Mouse (Mus musculus): ENCODE results near the gene Mast3.

Gene Mast3

DNA sequence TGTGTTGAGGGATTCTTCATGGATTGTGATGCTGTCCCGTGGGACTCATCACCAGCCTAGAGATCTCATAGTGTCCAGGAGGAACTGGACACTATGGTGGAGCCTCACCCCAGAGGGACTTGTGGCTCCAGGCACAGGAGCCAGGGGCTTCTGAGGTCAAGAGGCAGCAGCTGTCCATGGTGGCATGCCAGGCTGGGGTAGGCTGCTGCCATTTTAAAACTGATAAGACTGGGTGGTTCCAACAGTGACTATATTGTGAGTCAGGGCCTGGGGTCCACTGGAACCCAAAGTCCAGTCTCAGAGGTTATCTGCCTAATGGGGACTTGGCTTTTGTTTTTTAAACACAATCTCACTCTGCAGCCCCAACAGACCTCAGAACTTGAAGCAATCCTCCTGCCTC lies 3.0 kb downstream of the Mast3 start:
- DNase-seq, result no peak

GRCm38 (mm10) chr8:70801156-70801555 lies 3.7 kb downstream of the Mast3 start:
- DNase-seq, result no peak

GRCm38 (mm10) chr8:70800648-70801047 lies 4.2 kb downstream of the Mast3 start:
- DNase-seq, result no peak

- peak; percentile 62 for DNase-seq
These were observed 6.6 kb downstream of the Mast3 start for GRCm38 (mm10) chr8:70798281-70798680.

DNA sequence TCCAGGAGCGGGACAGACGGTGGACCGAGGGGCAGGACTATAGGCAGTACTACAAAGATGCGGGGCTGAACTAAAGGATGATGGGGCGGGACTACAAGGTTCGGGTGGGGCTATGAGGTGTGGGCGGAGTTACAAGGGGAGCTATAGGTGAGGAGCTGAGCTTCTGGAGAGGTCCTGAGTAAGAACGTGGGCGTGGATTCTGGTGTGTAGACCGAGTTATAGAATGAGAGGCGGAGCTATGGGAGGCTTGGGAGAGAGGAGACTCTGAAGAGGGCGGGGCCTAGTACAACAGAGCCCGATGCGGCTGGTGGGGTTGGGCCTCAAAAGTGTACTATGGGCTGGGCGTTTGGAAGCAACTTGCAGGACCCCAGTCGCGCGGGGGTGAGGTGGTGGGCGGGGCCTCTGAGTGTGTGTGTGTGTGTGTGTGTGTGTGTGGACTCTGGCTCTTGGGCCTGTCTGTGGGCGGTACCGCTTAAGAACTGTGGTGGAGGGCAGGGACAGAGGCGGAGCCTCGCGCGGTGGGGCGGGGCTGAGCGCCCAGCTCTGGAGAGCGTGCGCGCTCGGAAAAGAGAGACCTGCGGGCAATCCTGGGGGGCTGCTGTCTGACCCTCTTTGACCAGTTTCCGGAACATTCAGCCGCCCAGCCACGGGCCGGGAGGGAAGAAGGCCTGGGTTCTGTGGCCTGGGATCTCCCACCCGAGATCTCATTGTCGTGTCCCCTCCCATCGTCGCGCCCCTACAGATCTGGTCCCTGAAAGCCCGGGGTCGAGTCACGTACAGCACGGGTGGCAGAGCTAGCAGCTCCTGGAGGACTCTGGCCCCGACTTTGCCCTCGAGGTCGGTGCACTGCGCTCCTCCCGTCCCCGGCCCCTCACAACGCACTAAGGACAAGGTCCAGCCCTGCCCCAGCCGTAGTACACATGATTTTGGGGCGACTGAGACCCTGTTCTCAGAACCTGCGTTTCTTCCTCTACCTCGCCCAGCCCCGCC lies 7.5 kb downstream of the Mast3 start:
- peak; percentile 94 for DNase-seq

DNA sequence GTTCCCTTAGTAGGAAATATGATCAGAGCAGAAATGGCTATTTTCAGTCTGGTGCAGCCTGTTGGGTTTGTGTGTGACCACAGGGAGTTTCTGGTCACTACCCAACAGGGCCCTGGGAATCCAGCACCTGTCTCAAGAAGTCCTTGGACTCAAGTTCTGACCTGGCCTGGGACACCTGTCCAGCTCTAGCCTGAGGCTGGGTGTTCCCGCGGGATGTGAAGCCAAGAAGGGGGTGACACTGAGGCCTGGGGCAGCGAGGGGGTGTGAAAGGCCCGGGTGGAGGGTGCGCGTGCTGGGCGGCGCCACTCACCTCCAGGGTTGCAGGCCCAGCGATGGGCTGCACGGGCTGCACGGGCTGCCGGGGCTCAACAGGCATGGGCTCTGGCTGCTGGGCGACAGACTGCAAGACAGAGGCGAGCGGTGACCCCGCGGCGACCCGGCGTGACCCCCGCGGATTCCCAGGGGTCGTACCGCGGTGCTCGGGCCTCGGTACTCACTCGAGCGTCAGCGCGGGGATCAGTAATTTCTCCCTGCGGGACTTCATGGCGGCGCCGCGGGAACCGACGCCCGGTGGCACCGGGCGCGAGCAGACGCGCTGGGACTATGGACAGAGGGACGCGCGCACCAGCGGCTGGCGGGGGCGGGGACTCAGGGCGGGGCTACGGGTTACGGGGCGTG lies 8.3 kb downstream of the Mast3 start:
- no peak for DNase-seq

DNA sequence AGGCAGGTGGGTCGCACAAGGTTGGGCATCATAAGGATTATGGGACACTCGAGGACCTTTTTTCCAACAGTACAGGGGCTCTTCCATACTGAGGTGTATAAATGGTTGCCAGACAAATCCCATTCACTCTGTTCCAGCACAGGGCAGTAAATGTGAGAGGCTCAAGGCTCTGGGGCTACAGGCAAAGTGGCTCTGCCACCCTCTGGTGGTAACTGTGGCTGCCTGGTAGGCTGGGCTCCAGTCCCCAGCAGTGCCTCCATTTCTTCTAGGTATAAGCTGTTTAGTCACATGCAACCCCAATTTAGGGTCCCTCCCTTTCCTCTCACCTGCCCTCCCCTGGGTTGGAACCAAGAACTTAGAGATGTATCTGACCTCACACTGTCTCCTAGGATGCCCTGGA lies 9.5 kb downstream of the Mast3 start:
- no peak for DNase-seq

- DNase-seq, result no peak
These were observed 10.6 kb downstream of the Mast3 start for GRCm38 (mm10) chr8:70794215-70794614.

DNA sequence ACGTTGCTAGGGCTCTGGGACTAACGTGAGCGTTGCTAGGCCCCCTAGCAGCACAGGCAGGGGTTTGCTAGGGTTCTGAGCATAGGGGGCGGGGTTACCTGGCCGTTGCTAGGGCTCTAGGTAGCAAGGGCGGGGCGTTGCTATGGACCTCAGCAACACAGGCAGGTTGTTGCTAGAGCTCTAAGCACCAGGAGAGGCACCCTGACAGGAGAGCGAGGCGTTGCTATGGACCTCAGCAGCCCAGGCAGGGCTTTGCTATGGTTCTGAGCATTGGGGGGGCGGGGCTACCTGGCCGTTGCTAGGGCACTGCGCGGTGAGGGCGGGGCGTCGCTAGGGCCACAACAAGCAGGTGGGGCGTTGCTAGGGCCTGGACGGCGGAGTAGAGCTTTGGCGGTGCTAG lies 12.2 kb downstream of the Mast3 start:
- DNase-seq, result peak; percentile 97

DNA sequence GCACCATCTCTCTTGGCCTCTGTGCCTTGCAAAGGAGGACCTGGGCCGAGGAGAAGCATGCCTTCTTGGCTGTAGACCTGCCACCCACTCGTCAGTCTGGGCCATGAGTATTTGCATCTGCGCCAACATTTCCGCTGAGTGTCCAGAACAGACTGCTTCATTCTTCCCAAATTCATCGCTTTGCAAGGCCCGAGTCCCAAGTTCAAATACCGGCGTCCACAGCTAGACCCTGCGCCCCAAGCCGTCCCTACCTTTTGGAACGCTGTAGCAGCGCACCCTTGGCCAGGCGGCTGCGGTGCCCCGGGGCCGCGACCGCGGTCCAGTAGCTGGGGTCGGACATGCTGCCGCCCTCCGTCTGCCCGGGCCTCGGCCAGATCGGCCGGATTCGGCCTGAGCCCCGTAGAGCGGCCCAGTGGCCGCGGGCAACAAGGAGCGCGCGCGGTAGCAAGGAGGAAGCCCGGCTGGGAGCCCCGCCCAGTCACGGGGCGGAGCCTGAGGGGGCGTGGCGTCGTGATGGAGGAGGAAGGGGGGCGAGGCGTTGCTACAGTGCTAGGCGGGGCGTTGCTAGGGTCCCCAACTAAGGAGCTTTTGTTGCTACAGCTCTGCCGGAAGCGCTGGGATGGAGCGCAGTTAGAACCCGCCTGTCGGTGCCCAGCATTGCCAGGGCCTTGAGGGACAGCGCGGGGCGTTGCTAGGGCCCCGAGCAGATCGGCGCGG lies 12.7 kb downstream of the Mast3 start:
- DNase-seq, result peak; percentile 97

DNA sequence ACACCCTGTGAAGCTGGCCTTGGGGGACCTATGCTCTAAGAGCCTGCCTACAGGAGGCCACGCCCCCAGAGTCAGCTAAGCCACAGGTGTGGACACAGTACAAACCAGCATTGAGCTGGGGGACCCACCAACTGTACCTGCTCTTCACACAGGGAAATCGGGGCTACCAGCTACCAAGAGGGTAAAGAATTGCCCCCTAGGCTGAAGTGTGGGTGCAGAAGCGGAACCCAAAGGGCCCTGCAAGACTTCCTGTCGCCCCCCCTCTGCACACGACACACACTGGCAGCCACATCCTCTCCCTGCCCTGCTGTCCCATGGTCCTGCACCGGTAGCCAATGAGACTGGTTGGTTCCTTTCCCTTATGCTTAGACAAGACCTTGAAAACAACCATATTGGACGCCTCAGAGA lies 13.6 kb downstream of the Mast3 start:
- peak; percentile 43 for DNase-seq

GRCm38 (mm10) chr8:70790846-70791245 lies 14.0 kb downstream of the Mast3 start:
- DNase-seq, result no peak

DNA sequence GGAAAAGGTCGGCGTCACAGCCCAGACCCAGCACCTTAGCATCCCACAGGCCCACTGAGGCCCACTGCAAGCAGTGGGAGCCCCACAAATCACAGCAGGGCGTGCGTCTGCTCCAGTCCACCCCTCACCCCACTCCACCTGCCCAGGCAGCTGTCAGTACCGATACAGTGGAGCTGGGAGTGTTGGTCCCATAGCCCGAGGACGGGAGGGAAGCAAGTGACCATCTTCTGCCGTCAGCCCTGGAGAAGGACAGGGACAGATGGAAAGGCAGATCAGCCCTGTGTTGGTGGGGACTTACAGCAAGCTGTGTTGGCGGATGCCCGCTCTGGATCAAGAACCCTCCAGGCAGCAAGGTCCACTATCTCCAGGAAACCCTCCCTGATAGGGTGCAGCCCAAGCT lies 15.8 kb downstream of the Mast3 start:
- no peak for DNase-seq

DNA sequence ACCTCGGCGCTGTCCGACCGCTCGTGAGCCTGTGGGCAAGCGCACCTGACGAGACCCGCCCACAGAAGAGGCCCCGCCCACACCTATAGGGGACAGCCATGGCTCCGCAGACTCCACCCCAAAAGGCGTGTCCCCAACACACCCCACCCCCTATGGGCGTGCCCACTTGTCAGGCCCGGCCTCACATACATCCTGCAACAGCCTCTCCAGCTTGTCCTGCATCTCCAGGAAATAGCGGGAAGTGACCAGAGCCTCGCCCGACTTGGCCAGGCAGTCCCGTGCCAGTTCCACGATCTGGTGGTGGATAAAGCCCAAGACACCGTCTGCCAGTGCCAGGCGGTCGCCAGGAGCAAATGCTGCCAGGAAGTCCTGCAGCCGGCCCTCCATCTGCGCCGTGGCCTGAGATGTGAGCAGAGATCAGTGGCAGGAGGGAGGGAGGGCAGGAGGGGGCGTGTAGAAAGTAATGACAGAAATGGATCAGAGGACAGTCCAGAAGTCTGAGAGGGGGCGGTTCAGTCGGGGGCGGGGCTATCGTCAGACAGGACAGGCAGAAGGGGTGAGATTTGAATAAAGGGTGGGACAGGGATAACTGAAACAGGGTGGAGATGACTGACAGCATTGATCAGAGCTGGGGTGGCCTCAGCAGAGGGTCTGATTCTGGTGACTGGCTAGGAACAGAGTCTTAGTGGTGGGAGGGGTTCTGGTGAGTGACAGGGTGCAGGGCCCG lies 16.8 kb downstream of the Mast3 start:
- peak; percentile 43 for DNase-seq

DNA sequence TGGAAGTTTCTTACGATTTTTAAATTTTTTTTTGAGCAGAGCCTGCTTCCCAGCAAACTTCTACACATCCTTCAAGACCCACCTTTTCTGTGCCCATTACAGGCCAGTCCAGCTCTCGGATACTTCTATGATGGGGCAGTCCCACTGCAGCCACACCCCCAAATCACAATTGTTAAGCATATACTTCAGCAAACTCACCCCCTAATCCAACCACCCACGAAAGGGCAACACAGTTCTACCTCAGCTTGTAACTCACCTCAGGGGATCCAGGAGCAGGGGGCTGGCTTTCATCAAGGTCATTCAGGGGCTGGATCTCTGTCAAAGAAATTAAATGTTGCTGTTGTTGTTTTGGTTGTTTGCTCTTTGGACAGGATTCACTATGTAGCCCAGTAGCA lies 17.8 kb downstream of the Mast3 start:
- no peak for DNase-seq

DNA sequence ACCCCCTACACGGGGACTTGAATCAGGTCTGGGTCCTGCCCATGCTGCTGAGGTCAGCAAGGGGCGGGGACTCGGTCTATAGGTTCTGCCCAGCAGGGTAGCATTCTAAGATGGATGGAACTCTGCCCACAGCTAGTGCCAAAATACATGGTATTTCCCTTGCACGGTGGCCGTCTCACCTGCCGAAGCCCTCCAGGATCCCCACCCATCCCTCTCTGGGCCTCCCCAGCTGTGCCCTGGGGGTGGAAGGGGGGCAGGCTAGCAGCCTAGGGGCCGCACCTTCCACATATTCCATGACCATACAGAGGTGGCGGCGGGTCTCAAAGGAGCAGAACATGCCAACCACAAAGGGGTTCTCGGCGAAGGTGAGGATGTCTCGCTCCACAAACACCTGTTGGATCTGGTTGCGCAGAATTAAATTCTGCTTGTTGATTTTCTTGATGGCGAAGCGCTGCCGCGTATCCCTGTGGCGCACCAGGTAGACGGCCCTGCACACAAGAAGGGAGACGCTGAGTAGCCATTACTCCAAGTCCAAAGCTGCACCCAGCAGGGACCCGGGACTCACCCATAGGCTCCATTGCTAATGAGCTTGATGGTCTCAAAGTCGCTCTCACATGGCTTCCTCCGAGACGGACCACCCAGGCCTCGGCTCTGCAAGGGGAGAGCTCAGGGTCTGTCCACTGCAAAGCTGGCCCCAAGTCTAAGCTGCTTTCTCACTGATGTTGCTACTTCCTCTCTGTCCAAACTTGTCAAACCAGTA lies 18.4 kb downstream of the Mast3 start:
- DNase-seq, result no peak

DNA sequence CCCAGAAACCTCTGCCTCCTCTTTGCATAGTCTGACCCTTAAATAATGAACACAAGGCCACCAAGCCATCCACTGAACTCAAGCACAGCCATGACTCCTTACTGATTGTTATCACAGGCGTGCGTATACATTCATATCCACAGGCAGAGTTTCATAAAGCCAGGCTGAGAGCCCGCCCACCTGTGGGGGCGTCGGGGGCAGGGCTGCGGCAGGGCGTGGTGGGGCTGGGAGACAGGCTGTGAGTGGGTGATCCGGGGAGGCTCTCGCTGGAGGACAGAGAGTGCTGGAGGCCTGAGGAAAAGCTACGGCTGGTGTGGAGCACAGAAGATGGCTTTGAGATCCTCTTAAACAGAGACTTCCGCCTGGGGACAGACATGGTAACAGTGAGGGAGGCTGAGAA lies 24.8 kb downstream of the Mast3 start:
- no peak for DNase-seq

GRCm38 (mm10) chr8:70776496-70777444 lies 28.1 kb downstream of the Mast3 start, which contains the start of gene Pik3r2:
Gene Pik3r2, minus strand, starts transcription at chr8:70776713.
- DNase-seq, result peak; percentile 98

- DNase-seq, result no peak
These were observed 28.9 kb downstream of the Mast3 start for GRCm38 (mm10) chr8:70775851-70776495.

DNA sequence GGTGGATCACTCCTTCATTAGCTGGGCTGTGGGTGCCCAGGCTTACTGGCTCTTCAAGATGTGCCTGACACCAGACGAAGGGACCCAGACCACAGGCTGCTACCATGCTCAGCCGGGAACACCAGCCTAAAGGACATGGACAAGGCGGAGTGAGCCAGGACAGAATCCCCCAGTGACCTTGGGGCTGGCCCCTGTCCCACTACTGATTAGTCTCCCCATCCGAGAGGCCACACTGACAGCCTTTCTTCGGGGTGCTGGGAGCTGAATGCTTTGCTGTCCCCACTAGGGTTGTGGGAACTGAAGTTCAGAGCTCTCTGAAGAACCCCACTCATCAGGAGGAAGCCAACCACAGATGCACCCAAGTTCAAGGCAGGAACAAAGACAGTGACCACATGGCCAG lies 29.6 kb downstream of the Mast3 start:
- no peak for DNase-seq
